ENCODE assay signal across 8 mouse cellular contexts in genomic region chr11:82959613-82960012, GRCm38 (mm10). TPM values are rescaled to one million over a fixed set of nuclear protein-coding genes. Genes with fewer than 3 reads are reported as not detected.
DNase-seq lines count a peak whose midpoint lies in the region; ATAC-seq and TF ChIP-seq lines count a peak whose summit lies in the region.

No protein-coding gene starts in this region.

- no peaks in the 10 kb centered on the region for H3K4me1 ChIP-seq in heart, embryonic 12.5 days (replicated peaks)
- H3K4me1 ChIP-seq in testis, adult 2 months (ENCODE audit: control insufficient read depth, insufficient read depth, low read length): no peaks in the 10 kb centered on the region

- 9% methylated on average over 4 of the region's 4 CpGs for WGBS in heart, embryonic 12.5 days

- no peaks in the 10 kb centered on the region for H3K9me3 ChIP-seq in heart, embryonic 12.5 days (replicated peaks)

- no peak for ATAC-seq in heart, embryonic 12.5 days (ENCODE audit: insufficient number of reproducible peaks, low FRiP score)
- ATAC-seq in hematopoietic stem cell, adult 5-6 weeks (replicated peaks in 1 of 2; ENCODE audit: insufficient read depth in 1 of 2, low FRiP score in 2 of 2, low TSS enrichment in 1 of 2, low read depth in 1 of 2, poor library complexity in 2 of 2, severe bottlenecking in 2 of 2): peak; percentile 69 to 72; a peak in 3 of 4 replicates
- ATAC-seq in erythroid progenitor cell, adult 5-6 weeks (replicated peaks; ENCODE audit: low FRiP score, poor library complexity, severe bottlenecking): no peak

- no peak overlapping the region for H3K9ac ChIP-seq in heart, embryonic 12.5 days

- no peak overlapping the region for H3K4me3 ChIP-seq in heart, embryonic 12.5 days
- no peak overlapping the region for H3K4me3 ChIP-seq in testis, adult 2 months (ENCODE audit: control insufficient read depth, low read depth, low read length)

- no peaks in the 10 kb centered on the region; the same call in 1 of the 2 replicates for H3K27me3 ChIP-seq in heart, embryonic 12.5 days (replicated peaks)
- H3K27me3 ChIP-seq in testis, adult 2 months (ENCODE audit: control insufficient read depth, insufficient read depth, low read length): no peaks in the 10 kb centered on the region

- TF ChIP-seq CTCF in testis, adult 2 months (IDR thresholded peaks at IDR 0.05; ENCODE audit: control insufficient read depth, insufficient read depth, insufficient replicate concordance, low read depth, low read length): peak; percentile 8; the same call in 1 of the 2 replicates

- DNase-seq in heart, adult 11 months: peak; percentile 93
- no peak for DNase-seq in testis, postnatal 14 days (ENCODE audit: low spot score)
- DNase-seq in cerebellum, adult 18-20 months: peak; percentile 38 to 44
- peak; percentile 37 to 48 for DNase-seq in natural killer cell, adult 2 months (ENCODE audit: low spot score in 2 of 2)

- H3K4me2 ChIP-seq in heart, embryonic 12.5 days: no peak overlapping the region

- TF ChIP-seq POLR2A in testis, adult 2 months (IDR thresholded peaks at IDR 0.05; ENCODE audit: control insufficient read depth, low read depth, low read length): no peak

- H3K27ac ChIP-seq in heart, embryonic 12.5 days (ENCODE audit: poor library complexity, severe bottlenecking): no peak overlapping the region
- no peak overlapping the region for H3K27ac ChIP-seq in testis, adult 2 months (ENCODE audit: control insufficient read depth, insufficient read depth, low read depth, low read length)

- H3K36me3 ChIP-seq in heart, embryonic 12.5 days: no peaks in the 10 kb centered on the region
- no peaks in the 10 kb centered on the region for H3K36me3 ChIP-seq in testis, adult 2 months (ENCODE audit: control insufficient read depth, insufficient read depth, low read length)

RNA-seq across cellular contexts. Expression of gene Slfn5, which starts 8.5 kb away (rescaled TPM):
- polyA plus RNA-seq in heart, embryonic 12.5 days (2016; fragmentation: Nextera tagmentation; extraction: Ambion mirVana): 2.5 and 2.7 TPM in 2 replicates
- polyA plus RNA-seq in testis, adult 2 months (2012; rRNA removed): 1.7 and 3.5 TPM in 2 replicates
- total RNA-seq in hematopoietic stem cell, adult 5-6 weeks (2017): 14.1 and 30.8 TPM in 2 replicates
- total RNA-seq in erythroid progenitor cell, adult 5-6 weeks (2015; ENCODE audit: low replicate concordance): 4.6 and 7.6 TPM in 2 replicates
- total RNA-seq in erythroid progenitor cell, adult 5-6 weeks (2017; ENCODE audit: low replicate concordance): 4.5 and 5.5 TPM in 2 replicates

RNA-seq across cellular contexts. Expression of gene Slfn9, which starts 32.0 kb away (rescaled TPM):
- polyA plus RNA-seq in heart, embryonic 12.5 days (2016; fragmentation: Nextera tagmentation; extraction: Ambion mirVana): 19.9 and 20.3 TPM in 2 replicates
- polyA plus RNA-seq in testis, adult 2 months (2012; rRNA removed): 0.07 and 0.11 TPM in 2 replicates
- total RNA-seq in hematopoietic stem cell, adult 5-6 weeks (2017): 50.1 and 52.5 TPM in 2 replicates
- 6.8 and 10.1 TPM in 2 replicates for total RNA-seq in erythroid progenitor cell, adult 5-6 weeks (2015; ENCODE audit: low replicate concordance)
- 6.0 and 6.1 TPM in 2 replicates for total RNA-seq in erythroid progenitor cell, adult 5-6 weeks (2017; ENCODE audit: low replicate concordance)

RNA-seq across cellular contexts. Expression of gene Unc45b, which starts 49.3 kb away (rescaled TPM):
- polyA plus RNA-seq in heart, embryonic 12.5 days (2016; fragmentation: Nextera tagmentation; extraction: Ambion mirVana): 199 and 203 TPM in 2 replicates
- 3.3 and 7.2 TPM in 2 replicates for polyA plus RNA-seq in testis, adult 2 months (2012; rRNA removed)
- 0.15 and 1.6 TPM in 2 replicates for total RNA-seq in hematopoietic stem cell, adult 5-6 weeks (2017)
- total RNA-seq in erythroid progenitor cell, adult 5-6 weeks (2015; ENCODE audit: low replicate concordance): not detected in 2 replicates
- not detected in 2 replicates for total RNA-seq in erythroid progenitor cell, adult 5-6 weeks (2017; ENCODE audit: low replicate concordance)

RNA-seq across cellular contexts. Expression of gene Nle1, which starts 51.4 kb away (rescaled TPM):
- polyA plus RNA-seq in heart, embryonic 12.5 days (2016; fragmentation: Nextera tagmentation; extraction: Ambion mirVana): 20.0 and 22.0 TPM in 2 replicates
- 9.6 and 9.7 TPM in 2 replicates for polyA plus RNA-seq in testis, adult 2 months (2012; rRNA removed)
- 28.5 and 30.5 TPM in 2 replicates for total RNA-seq in hematopoietic stem cell, adult 5-6 weeks (2017)
- 2.5 and 7.1 TPM in 2 replicates for total RNA-seq in erythroid progenitor cell, adult 5-6 weeks (2015; ENCODE audit: low replicate concordance)
- total RNA-seq in erythroid progenitor cell, adult 5-6 weeks (2017; ENCODE audit: low replicate concordance): 1.1 and 2.6 TPM in 2 replicates

Comparison
In these comparisons a context has a peak if more than half of its experiments do, and no peak if none do; other contexts are left out.
1. ATAC-seq: peak in hematopoietic stem cell, adult 5-6 weeks (2 of 2); none in heart, embryonic 12.5 days (single experiment) and erythroid progenitor cell, adult 5-6 weeks (single experiment).